In genomic region chr13:28930364-28930763, GRCm38 (mm10) we compare ENCODE assay signal across 25 mouse cellular contexts. TPM values are rescaled to one million over a fixed set of nuclear protein-coding genes. Genes with fewer than 3 reads are reported as not detected.
DNase-seq lines count a peak whose midpoint lies in the region; ATAC-seq and TF ChIP-seq lines count a peak whose summit lies in the region.
"Had no signal": no experiment of that assay in that cellular context is flagged by ENCODE, and none has a peak within 500 bp of the region (broad histone marks: within the 10 kb centered on the region; RNA-seq: fewer than 3 reads in every experiment).

No protein-coding gene starts in this region.

- no peaks in the 10 kb centered on the region for H3K4me1 ChIP-seq in kidney, adult 2 months (ENCODE audit: control insufficient read depth, insufficient read depth, low read length)
- no peaks in the 10 kb centered on the region; the same call in 1 of the 2 replicates for H3K4me1 ChIP-seq in midbrain, embryonic 13.5 days (replicated peaks)
- H3K4me1 ChIP-seq in midbrain, postnatal 0 days (ENCODE audit: insufficient read depth, low read length), result 0 out of 2 replicates have a peak, but pooled peaks cover 3% of the 10 kb centered on the region
- peaks cover 21% of the 10 kb centered on the region for H3K4me1 ChIP-seq in limb, embryonic 10.5 days
- H3K4me1 ChIP-seq: liver, embryonic 15.5 days; neural tube, embryonic 15.5 days had no signal

- H3K36me3 ChIP-seq in kidney, adult 2 months (ENCODE audit: control insufficient read depth, insufficient read depth, low read length), result no peaks in the 10 kb centered on the region
- no peaks in the 10 kb centered on the region for H3K36me3 ChIP-seq in midbrain, embryonic 13.5 days
- no peaks in the 10 kb centered on the region for H3K36me3 ChIP-seq in midbrain, postnatal 0 days (ENCODE audit: insufficient read depth, low read length)
- H3K36me3 ChIP-seq in limb, embryonic 10.5 days, result no peaks in the 10 kb centered on the region
- H3K36me3 ChIP-seq: forebrain, embryonic 15.5 days; heart, embryonic 12.5 days; liver, embryonic 15.5 days; midbrain, embryonic 10.5 days; neural tube, embryonic 15.5 days had no signal

- no peaks in the 10 kb centered on the region for H3K9me3 ChIP-seq in midbrain, embryonic 13.5 days
- H3K9me3 ChIP-seq in midbrain, postnatal 0 days (ENCODE audit: low read length), result no peaks in the 10 kb centered on the region
- H3K9me3 ChIP-seq in limb, embryonic 10.5 days (replicated peaks), result no peaks in the 10 kb centered on the region
- H3K9me3 ChIP-seq: forebrain, embryonic 15.5 days; heart, embryonic 12.5 days; liver, embryonic 15.5 days; midbrain, embryonic 10.5 days; neural tube, embryonic 15.5 days had no signal

- no peak overlapping the region for H3K4me3 ChIP-seq in kidney, adult 2 months (ENCODE audit: insufficient read depth, low read depth, low read length)
- H3K4me3 ChIP-seq in midbrain, embryonic 13.5 days (replicated peaks), result no peak overlapping the region
- H3K4me3 ChIP-seq in midbrain, postnatal 0 days (ENCODE audit: low read depth, low read length), result no peak overlapping the region
- H3K4me3 ChIP-seq in limb, embryonic 10.5 days, result no peak overlapping the region
- H3K4me3 ChIP-seq: forebrain, embryonic 15.5 days; heart, embryonic 12.5 days; left cerebral cortex, adult 2 months; liver, embryonic 15.5 days; midbrain, embryonic 10.5 days; neural tube, embryonic 15.5 days had no signal

- H3K9ac ChIP-seq in midbrain, embryonic 13.5 days (replicated peaks), result no peak overlapping the region
- H3K9ac ChIP-seq in midbrain, postnatal 0 days (replicated peaks; ENCODE audit: low read length, poor library complexity, severe bottlenecking), result no peak overlapping the region
- H3K9ac ChIP-seq: forebrain, embryonic 15.5 days; heart, embryonic 12.5 days; hindbrain, embryonic 14.5 days; liver, embryonic 15.5 days; neural tube, embryonic 15.5 days had no signal

- H3K4me2 ChIP-seq in midbrain, embryonic 13.5 days (replicated peaks), result no peak overlapping the region
- no peak overlapping the region for H3K4me2 ChIP-seq in midbrain, postnatal 0 days (ENCODE audit: low read depth, low read length, poor library complexity, severe bottlenecking)
- H3K4me2 ChIP-seq: forebrain, embryonic 15.5 days; heart, embryonic 12.5 days; hindbrain, embryonic 14.5 days; liver, embryonic 15.5 days; neural tube, embryonic 15.5 days had no signal

- WGBS in kidney, adult 2 months, result 60% methylated on average over 4 of the region's 4 CpGs
- WGBS in midbrain, embryonic 13.5 days, result 69% methylated on average over 4 of the region's 4 CpGs
- WGBS in midbrain, postnatal 0 days, result 73% methylated on average over 4 of the region's 4 CpGs
- WGBS in limb, embryonic 10.5 days, result 63% methylated on average over 4 of the region's 4 CpGs

- H3K27ac ChIP-seq in kidney, adult 2 months (ENCODE audit: insufficient read depth, low read depth, low read length), result no peak overlapping the region
- no peak overlapping the region for H3K27ac ChIP-seq in midbrain, embryonic 13.5 days
- H3K27ac ChIP-seq in midbrain, postnatal 0 days (ENCODE audit: low read depth, low read length), result no peak overlapping the region
- H3K27ac ChIP-seq in limb, embryonic 10.5 days, result 0 out of 2 replicates have a peak overlapping the region, but pooled peaks have one; percentile 14
- H3K27ac ChIP-seq: forebrain, embryonic 15.5 days; hindbrain, embryonic 14.5 days; left cerebral cortex, adult 2 months; liver, embryonic 15.5 days; macrophage; neural tube, embryonic 15.5 days; stomach, postnatal 0 days had no signal

- no peak for TF ChIP-seq CTCF in kidney, adult 2 months (conservative IDR thresholded peaks at IDR 0.05; ENCODE audit: insufficient read depth, insufficient read length, low read depth, low read length)
- no peak for TF ChIP-seq CTCF in midbrain, postnatal 0 days (IDR thresholded peaks at IDR 0.05)

- intact Hi-C loops in left cerebral cortex, postnatal 25 days (cut with DNase I), result no loop called here

- no peak for TF ChIP-seq POLR2A in kidney, adult 2 months (IDR thresholded peaks at IDR 0.05; ENCODE audit: low read depth, low read length)

- 0 out of 2 replicates have a peak, but pooled peaks have one; percentile 27 for ATAC-seq in midbrain, embryonic 13.5 days
- ATAC-seq in midbrain, postnatal 0 days (ENCODE audit: low FRiP score), result no peak
- ATAC-seq: forebrain, embryonic 15.5 days; inflammation-experienced regulatory T-cells, adult 6 months had no signal

- no peaks in the 10 kb centered on the region for H3K27me3 ChIP-seq in kidney, adult 2 months (replicated peaks; ENCODE audit: control insufficient read depth, insufficient read depth, low read length)
- H3K27me3 ChIP-seq in midbrain, embryonic 13.5 days, result no peaks in the 10 kb centered on the region
- no peaks in the 10 kb centered on the region for H3K27me3 ChIP-seq in midbrain, postnatal 0 days (ENCODE audit: insufficient read depth, low read length)
- no peaks in the 10 kb centered on the region for H3K27me3 ChIP-seq in limb, embryonic 10.5 days (ENCODE audit: low read depth, poor library complexity, severe bottlenecking)
- H3K27me3 ChIP-seq: forebrain, embryonic 15.5 days; heart, embryonic 12.5 days; liver, embryonic 15.5 days; neural tube, embryonic 15.5 days had no signal

- DNase-seq in kidney, adult 2 months, result peak; percentile 31
- no peak for DNase-seq in kidney, adult 11 months
- DNase-seq in midbrain, postnatal 0 days (ENCODE audit: low spot score), result no peak
- no peak for DNase-seq in limb, embryonic 10.5 days (ENCODE audit: low spot score)
- no peak for DNase-seq in left cerebral cortex, postnatal 25 days (ENCODE audit: low spot score in 2 of 2)
- DNase-seq in right cerebral cortex, adult 2 months (ENCODE audit: low spot score in 2 of 2), result no peak
- DNase-seq: adrenal gland, adult 2 months; cerebellum, adult 18-20 months; cerebellum, postnatal 25 days; embryo, embryonic 11 days; heart, postnatal 14 days; kidney, adult 8-10 months; right cerebral cortex, postnatal 14 days had no signal

RNA-seq across cellular contexts. Expression of gene Sox4, which starts 23.1 kb away (rescaled TPM):
- polyA plus RNA-seq in kidney, adult 2 months (2012; rRNA removed), result 7.8 and 10.0 TPM in 2 replicates
- polyA plus RNA-seq in midbrain, embryonic 13.5 days (2015; fragmentation: Nextera tagmentation; extraction: Ambion mirVana), result 193 and 239 TPM in 2 replicates
- 169 and 203 TPM in 2 replicates for total RNA-seq in midbrain, postnatal 0 days (2014; rRNA removed)
- 115 and 135 TPM in 2 replicates for polyA plus RNA-seq in midbrain, postnatal 0 days (2015; fragmentation: Nextera tagmentation; extraction: Ambion mirVana)
- 53.9 and 72.0 TPM in 2 replicates for polyA plus RNA-seq in limb, embryonic 10.5 days (2016; fragmentation: Nextera tagmentation; extraction: Ambion mirVana)
- total RNA-seq in left cerebral cortex, postnatal 25 days (2021), result 10 to 100 TPM; 24.3 to 24.5 TPM
- total RNA-seq: MEL had no signal
